Mouse (Mus musculus) yolk sac, embryonic 10.5 days (tissue): ENCODE measurements around the gene Fam184b.

ENCODE experiments used
- DNase-seq: peaks from one replicate; pipeline ENCODE4 v3.0.0-alpha.2; 2017; ENCODE audit warnings: low spot score

Fam184b gene

GRCm38 (mm10) chr5:45595363-45596039, 43.9 kb downstream of the Fam184b start:
- DNase-seq: no peak

GRCm38 (mm10) chr5:45593276-45593675, 46.1 kb downstream of the Fam184b start:
- no peak for DNase-seq

- no peak for DNase-seq
These were observed 49.3 kb downstream of the Fam184b start for GRCm38 (mm10) chr5:45590094-45590493.

- no peak for DNase-seq
These were observed 54.8 kb downstream of the Fam184b start for GRCm38 (mm10) chr5:45584601-45585000.

GRCm38 (mm10) chr5:45580279-45580678, 59.1 kb downstream of the Fam184b start:
- no peak for DNase-seq

GRCm38 (mm10) chr5:45577376-45577775, 62.0 kb downstream of the Fam184b start:
- no peak for DNase-seq

- no peak for DNase-seq
These were observed 62.7 kb downstream of the Fam184b start for GRCm38 (mm10) chr5:45576716-45577115.

GRCm38 (mm10) chr5:45572816-45573215, 66.6 kb downstream of the Fam184b start:
- peak; percentile 22 for DNase-seq

GRCm38 (mm10) chr5:45565829-45566228, 73.6 kb downstream of the Fam184b start:
- DNase-seq: no peak

GRCm38 (mm10) chr5:45564054-45564453, 75.4 kb downstream of the Fam184b start:
- DNase-seq: no peak

- DNase-seq: no peak
These were observed 89.8 kb downstream of the Fam184b start for GRCm38 (mm10) chr5:45549586-45549985.

- DNase-seq: no peak
These were observed 96.0 kb downstream of the Fam184b start for GRCm38 (mm10) chr5:45543374-45543773.

- no peak for DNase-seq
These were observed 99.9 kb downstream of the Fam184b start for GRCm38 (mm10) chr5:45539502-45539901.

GRCm38 (mm10) chr5:45535177-45535576, 104.2 kb downstream of the Fam184b start:
- no peak for DNase-seq

- peak; percentile 76 for DNase-seq
These were observed 104.9 kb downstream of the Fam184b start for GRCm38 (mm10) chr5:45534319-45535098.

- peak; percentile 46 for DNase-seq
These were observed 109.7 kb downstream of the Fam184b start for GRCm38 (mm10) chr5:45529696-45530095.

GRCm38 (mm10) chr5:45526338-45526737, 113.1 kb downstream of the Fam184b start:
- no peak for DNase-seq

- no peak for DNase-seq
These were observed 114.3 kb downstream of the Fam184b start for GRCm38 (mm10) chr5:45525101-45525500.

GRCm38 (mm10) chr5:45521601-45522000, 117.8 kb downstream of the Fam184b start:
- DNase-seq: no peak

- DNase-seq: no peak
These were observed 118.7 kb downstream of the Fam184b start for GRCm38 (mm10) chr5:45520809-45521110.

- DNase-seq: peak; percentile 90
These were observed 119.2 kb downstream of the Fam184b start, which contains the start of gene Med28 for GRCm38 (mm10) chr5:45519960-45520808. Gene Med28, plus strand, starts transcription at chr5:45520229.

- no peak for DNase-seq
These were observed 124.2 kb downstream of the Fam184b start for GRCm38 (mm10) chr5:45515151-45515743.
